Mouse (Mus musculus) lung, postnatal 0 days (tissue): ENCODE data around the gene Pgc.

Source experiments
- CTCF ChIP-seq: IDR thresholded peaks from 2 replicates; pipeline ENCODE4 v1.5.1; 2016; ENCODE audit warnings: antibody characterized with exemption, mild to moderate bottlenecking
- EP300 ChIP-seq: IDR thresholded peaks from 2 replicates; pipeline ENCODE4 v1.6.1; 2016; ENCODE audit warnings: antibody characterized with exemption, mild to moderate bottlenecking, control low read depth

DNA sequence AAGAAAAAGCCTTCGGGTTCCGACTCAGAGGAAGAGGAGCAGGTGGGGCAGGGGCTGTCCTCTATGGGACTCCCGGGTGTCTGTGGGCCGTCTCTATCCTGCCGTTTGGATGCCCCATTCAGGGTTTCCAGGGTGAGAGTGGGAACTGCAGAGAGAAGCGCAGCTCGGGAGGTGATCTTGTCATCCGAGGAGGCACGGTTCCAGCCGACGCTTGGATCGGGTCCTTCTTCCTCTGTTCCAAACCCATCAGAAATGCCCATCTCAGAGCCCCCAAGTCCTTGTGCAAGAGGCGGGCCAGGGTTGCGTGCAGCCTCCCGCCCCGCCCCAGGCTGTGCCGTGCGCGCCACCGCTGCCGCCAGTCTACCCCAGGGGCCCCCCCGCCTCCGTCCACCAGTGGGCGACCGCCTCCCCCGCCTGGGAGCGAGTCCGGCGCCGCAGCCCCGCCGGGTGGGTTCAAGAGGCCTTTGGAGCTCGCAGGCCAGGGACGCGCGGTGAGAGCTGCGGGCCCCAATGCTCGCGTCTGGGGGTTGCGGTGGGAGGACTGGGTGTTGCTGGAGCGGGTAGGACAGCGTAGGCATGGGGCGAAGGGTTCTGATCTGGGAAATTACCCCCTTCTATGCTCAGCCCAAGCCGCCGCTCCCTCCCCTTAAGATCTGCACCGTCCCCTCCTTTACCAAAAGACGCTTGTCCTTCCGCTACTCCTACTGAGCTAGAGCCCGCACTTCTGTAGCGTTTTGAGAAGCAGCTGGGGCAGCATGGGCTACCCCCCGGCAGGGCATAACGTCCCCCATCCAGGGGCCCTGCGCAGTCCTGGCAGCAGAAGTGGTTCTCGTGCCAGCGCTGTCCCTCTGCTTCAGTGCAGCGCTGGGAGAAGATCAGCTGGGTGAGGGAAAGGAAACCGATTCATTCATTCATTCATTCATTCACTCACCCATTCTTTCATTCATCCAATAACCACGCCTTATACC is 37.8 kb upstream of the Pgc start, which contains the start of gene Frs3:
- TF ChIP-seq CTCF (peak; percentile 24; the same call in 1 of the 2 replicates), EP300 (no peak)
